Mouse (Mus musculus): Measurements from ENCODE around the gene Otud6a.
"Not testable (repeated sequence)": the region's sequence is repeated elsewhere in the genome, so short reads cannot be mapped to it uniquely, and the experiment has no call there.

The Otud6a gene

DNA sequence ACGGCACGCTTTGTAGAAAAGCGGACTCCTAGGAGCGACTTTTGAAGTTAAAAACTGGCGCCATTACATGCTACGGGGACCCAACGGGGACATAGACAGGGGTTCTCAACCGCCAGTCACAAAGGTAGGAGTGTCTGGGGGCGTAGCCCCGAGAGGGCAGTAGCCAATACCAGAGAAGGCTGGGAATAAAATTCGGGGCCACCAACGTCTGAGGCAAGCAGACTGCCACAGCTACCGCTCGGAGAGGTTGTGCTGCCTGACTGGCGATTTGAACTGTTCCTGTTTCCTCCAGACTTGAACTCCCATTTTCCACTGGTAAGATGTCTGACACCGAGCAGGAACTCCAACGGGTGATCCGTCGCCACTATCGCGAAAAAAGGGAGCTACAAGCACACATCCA lies at the start of gene Otud6a:
Otud6a (plus strand) TSS at position 321 of the 400 bp plus-strand sequence.
- CTCF ChIA-PET: no interaction called here

- CTCF ChIA-PET: no interaction called here
These were observed 38.9 kb upstream of the Otud6a start for GRCm38 (mm10) chrX:100389887-100390286.

DNA sequence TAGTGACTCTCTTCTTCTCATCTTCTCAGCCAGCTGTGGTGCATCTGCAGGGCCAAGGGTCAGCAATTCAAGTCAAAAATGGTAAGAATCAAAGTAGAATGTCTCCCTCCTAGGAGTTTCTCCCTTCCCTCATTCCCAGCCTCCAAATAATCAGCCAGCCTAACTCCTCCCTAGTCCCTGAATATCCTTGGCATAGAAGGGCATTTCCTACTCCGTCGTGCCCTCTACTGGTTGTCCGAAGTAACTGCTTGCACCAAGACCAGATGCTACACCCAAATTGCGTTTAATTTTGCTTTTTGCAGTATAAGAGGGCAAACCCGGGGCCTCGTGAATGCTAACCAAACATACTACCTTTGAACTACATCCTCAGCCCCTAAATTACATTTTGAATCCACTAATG lies 36.5 kb upstream of the Otud6a start:
- CTCF ChIA-PET: no interaction called here

DNA sequence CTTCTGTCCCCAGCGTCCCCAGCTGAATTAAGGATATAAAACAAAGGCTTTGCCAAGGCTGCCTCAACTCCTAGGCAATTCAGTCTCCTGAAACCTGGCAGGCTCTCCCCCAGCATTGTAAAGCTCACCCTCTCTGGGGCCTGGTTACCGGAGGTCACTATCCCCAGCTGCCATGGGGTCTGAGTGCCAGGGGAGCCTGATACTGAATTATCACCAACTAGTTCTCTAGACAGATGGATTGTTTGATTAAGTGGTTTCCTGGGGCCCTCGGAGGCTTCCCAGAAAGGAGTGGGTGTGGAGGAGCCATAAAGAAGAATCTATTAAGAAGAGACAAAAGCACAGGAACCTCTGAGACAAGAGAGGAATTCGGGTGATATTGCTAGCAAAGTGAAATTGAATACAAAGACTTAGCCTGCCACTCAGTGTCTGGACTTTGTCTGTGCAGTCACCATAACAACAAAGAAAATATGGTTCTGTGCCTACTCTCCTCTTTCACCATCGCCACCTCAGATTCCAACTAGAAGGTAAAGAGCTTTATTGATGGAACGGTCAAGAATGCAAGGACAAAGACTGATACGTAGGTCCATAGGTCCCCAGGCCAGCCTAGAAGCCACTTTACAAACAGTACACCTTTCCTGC lies 34.5 kb upstream of the Otud6a start:
- CTCF ChIA-PET: no interaction called here

DNA sequence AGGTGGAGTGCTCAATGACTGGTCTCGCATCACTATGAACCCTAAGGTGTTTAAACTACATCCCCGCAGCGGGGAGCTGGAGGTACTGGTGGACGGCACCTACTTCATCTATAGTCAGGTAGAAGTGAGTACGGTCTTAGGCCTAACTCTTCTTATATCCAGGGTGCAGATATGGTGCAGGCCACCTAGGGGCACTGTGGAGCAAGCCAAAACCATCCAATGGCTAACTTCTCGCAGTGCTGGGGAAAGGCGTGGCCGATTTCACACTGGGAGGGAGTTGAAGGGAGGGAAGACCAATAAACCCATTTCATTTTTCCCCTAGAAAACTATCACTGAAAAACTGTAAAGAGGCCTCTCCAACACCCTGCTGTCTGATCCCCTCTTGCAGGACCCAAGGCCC lies 33.8 kb upstream of the Otud6a start:
- CTCF ChIA-PET: no interaction called here

DNA sequence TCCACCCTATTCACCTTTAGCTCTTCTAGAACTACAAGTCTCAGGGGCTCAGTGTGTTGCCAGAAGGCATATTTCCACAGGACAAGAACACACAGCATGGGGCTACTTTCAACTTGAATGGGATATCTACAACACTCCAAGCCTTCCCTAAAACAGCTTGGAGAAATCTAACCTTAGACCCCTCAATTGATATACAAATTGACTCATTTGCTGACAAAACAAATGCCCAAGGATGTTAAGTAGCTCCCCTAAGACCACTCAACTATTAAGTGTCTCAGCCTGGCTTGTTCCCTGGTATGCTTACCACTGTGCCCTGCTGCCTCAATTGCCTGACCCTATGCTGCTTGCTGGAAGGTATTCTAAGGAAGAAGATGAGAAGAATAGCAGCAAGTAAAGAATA lies 27.9 kb upstream of the Otud6a start:
- CTCF ChIA-PET: no interaction called here

DNA sequence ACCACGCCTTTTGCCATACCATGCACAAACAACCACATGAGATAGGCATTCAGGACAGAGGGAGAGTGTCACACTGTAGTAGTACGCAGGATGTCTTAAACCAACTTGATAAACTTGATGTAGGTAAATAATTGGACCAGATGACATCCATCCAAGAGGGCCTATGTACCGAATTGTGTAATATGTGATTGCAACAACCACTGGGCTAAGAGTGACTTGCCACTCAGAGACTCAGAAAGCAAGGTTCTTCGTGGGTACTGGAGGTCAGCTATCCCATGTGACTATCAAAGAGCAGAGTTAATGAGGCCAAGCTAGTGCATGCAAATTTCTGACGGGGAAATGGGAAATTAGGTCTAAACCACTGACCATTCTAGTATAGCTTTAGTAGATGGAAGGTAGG lies 27.2 kb upstream of the Otud6a start:
- CTCF ChIA-PET: no interaction called here

DNA sequence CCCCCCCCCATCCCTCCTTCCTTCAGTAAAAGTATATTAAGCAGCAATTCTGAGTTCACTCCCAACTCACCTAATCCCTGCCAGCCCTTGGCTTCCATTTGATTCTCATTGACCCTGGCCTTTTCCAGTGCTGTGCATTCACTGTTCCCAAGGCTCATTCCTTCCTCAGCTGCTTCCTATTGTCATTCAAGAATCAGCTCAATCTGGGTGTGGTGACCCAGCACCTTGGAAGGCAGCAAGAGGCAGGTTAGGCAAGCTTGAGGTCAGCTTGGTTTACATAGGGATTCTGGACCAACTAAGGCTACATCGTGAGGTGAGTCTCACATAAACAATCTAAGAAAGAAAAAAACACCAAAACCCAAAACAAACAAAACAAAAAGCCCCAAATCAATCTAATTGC lies 19.6 kb upstream of the Otud6a start:
- CTCF ChIA-PET: no interaction called here

DNA sequence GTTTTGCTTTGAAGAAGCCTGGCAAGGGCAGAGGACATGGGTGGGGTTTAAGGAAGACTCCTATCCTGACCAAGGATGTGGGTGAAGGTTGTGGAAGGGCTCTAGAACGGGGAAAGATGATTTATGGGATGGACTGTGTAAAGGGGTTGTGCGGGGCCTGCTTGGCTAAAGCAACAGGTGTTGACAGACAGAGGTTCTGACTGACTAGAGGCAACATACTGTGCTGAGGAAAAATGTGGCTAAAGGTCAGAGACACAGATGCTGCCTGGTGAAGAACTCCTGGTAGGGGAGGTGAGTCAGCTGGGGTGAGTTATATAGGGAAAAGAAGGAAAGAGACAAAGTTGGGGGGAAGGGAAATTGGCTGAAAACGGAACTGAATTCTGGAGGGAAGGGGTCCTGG lies 3.5 kb downstream of the Otud6a start:
- CTCF ChIA-PET: no interaction called here

GRCm38 (mm10) chrX:100442617-100443016 lies 13.8 kb downstream of the Otud6a start, which contains the start of gene Awat2:
TSS of gene Awat2 (minus strand) at chrX:100442717.
- CTCF ChIA-PET: not testable (repeated sequence)

DNA sequence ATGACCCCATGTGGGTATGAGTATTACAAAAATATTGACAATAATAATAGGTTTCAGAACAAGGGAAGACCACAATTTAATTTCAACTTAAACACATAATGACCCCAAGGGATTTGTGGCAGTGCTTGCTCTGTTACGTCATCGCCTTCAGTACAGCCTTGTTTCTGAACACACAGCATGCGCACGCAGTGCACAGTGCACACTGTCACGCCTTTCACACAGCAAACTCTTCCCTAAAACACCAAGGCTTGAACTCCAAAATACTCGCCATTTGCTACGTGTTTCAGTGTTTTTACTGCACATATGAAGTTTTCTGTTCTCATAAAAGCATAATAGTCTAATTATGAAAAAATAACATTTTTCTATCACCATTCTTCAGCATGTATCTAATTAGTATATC lies 14.7 kb downstream of the Otud6a start:
- CTCF ChIA-PET: no interaction called here

DNA sequence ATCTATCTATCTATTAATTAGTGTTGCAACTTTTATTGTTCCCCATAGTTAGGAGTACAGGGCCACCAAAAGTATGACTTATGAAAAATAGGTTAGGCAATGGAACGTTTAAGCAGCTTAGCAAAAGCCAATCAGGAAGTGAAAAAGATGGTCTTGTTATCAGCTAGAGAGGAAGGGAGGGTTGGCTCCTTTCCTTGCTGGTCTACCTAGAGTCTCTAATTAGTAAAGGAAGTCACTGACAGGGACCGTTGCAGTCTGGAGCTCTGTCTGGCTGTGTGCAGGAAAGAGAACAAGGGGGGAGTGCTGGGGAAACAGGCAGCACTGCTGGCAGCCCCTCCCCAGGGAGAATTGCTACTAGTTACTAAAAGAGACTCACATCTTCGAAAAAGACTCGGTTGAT lies 39.2 kb downstream of the Otud6a start:
- CTCF ChIA-PET: no interaction called here

GRCm38 (mm10) chrX:100470126-100470525 lies 41.3 kb downstream of the Otud6a start:
- CTCF ChIA-PET: no interaction called here

DNA sequence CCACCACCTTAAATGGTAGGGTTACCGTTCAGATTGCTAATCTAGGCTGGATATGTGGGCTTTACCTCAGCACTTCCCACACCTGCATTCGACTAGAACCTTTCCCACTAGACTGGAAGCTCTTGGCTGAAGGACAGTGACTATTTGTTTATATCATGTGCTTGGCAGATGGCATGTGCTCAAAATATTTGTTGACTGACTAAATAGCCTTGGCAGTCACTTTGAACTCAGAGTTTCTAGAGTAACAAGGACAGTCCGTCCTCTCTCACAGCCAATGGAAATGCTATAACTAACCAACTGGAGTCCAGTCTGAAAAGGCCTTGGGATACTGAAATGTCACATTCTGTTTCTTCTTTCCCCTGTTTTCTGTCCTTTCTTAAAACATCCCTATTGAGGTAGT lies 42.7 kb downstream of the Otud6a start:
- CTCF ChIA-PET: no interaction called here

GRCm38 (mm10) chrX:100475569-100476223 lies 46.9 kb downstream of the Otud6a start:
- CTCF ChIA-PET: no interaction called here
